Mouse (Mus musculus) hindbrain, embryonic 10.5 days (tissue): ENCODE measurements around the gene Mob1a. TPM values are rescaled to one million over a fixed set of nuclear protein-coding genes. Genes with fewer than 3 reads are reported as not detected.
"Not testable (repeated sequence)": the region's sequence is repeated elsewhere in the genome, so short reads cannot be mapped to it uniquely, and the experiment has no call there.

Source experiments
- DNase-seq: peaks from one replicate; pipeline ENCODE4 v3.0.0-alpha.2; 2017; ENCODE audit warnings: low spot score
- H3K27ac ChIP-seq: fragments of 300-500 bp; sonication (generic); 2 replicates; pipeline ENCODE4 v1.5.1; 2016; ENCODE audit warnings: mild to moderate bottlenecking, moderate library complexity
- H3K27me3 ChIP-seq: fragments of 300-500 bp; sonication (generic); 2 replicates; pipeline ENCODE4 v1.6.1; 2016; ENCODE audit warnings: mild to moderate bottlenecking; ENCODE audit not compliant: poor library complexity, insufficient read depth, severe bottlenecking
- H3K36me3 ChIP-seq: fragments of 300-500 bp; sonication (generic); 2 replicates; pipeline ENCODE4 v1.6.1; 2016; ENCODE audit warnings: mild to moderate bottlenecking, moderate library complexity
- H3K4me1 ChIP-seq: fragments of 300-500 bp; sonication (generic); replicated peaks from 2 replicates; pipeline ENCODE4 v1.6.1; 2016; ENCODE audit warnings: mild to moderate bottlenecking
- H3K4me3 ChIP-seq: fragments of 300-500 bp; sonication (generic); 2 replicates; pipeline ENCODE4 v1.5.1; 2016; ENCODE audit warnings: mild to moderate bottlenecking, moderate library complexity
- H3K9me3 ChIP-seq: fragments of 300-500 bp; sonication (generic); 2 replicates; pipeline ENCODE4 v1.6.1; 2016; ENCODE audit warnings: mild to moderate bottlenecking, moderate library complexity
- WGBS: fragments of 180-500 bp; shearing (Covaris S2); methylation state at CpG from one replicate; pipeline ENCODE4 v1.1.7; 2016; 5-methylcytosine and 5-hydroxymethylcytosine counted together
- polyA plus RNA-seq: library from polyadenylated mRNA; unstranded; fragments of >200 nt; fragmentation: Nextera tagmentation; extraction: Ambion mirVana; gene quantifications from 2 replicates; pipeline ENCODE4 v1.2.1, GENCODE M21; 2016

Mob1a gene
- polyA plus RNA-seq, 1 experiment from 2014 or later, result 50.1 TPM

GRCm38 (mm10) chr6:83316022-83316421, 9.8 kb upstream of the Mob1a start:
- Histone ChIP-seq H3K27ac (no peak overlapping the region), H3K4me3 (peak overlapping the region; percentile 90)
- WGBS, result 12% methylated on average over 10 of the region's 10 CpGs

GRCm38 (mm10) chr6:83317108-83317741, 8.6 kb upstream of the Mob1a start:
- Histone ChIP-seq H3K4me3 (peak overlapping the region; percentile 90), H3K27ac (peak overlapping the region; percentile 95), H3K36me3 (peaks cover 18% of the 10 kb centered on the region), H3K9me3 (no peaks in the 10 kb centered on the region), H3K4me1 (peaks cover 16% of the 10 kb centered on the region), H3K27me3 (no peaks in the 10 kb centered on the region)
- DNase-seq, result peak; percentile 90
- under 1% methylated on average over 52 of the region's 52 CpGs for WGBS

More at GRCm38 (mm10) chr6:83316022-83316421, 9.8 kb upstream of the Mob1a start:
- Histone ChIP-seq H3K27me3 (no peaks in the 10 kb centered on the region), H3K9me3 (no peaks in the 10 kb centered on the region), H3K36me3 (peaks cover 30% of the 10 kb centered on the region), H3K4me1 (peaks cover 16% of the 10 kb centered on the region)
- peak; percentile 54 for DNase-seq

DNA sequence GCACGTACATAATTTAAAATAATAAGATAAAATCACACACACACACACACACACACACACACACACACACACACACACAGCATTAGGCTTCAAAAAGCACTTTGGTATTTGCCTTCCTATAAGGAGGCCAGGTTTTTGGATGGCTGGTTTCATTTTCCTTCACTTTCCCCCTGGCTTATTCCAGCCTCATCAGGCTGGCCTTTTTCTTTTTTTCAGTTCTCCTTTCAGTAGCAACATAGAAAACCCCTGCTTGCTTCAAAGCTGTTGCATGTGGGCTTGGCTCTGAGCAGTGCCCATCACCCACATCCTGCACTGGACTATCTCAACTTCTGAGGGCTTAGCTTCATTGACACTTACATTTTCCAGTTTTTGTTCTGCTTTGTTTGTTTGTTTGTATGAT, 3.9 kb upstream of the Mob1a start:
- WGBS, result 76% methylated on average over 1 of the region's 1 CpGs
- Histone ChIP-seq H3K27me3 (no peaks in the 10 kb centered on the region), H3K4me1 (peaks cover 14% of the 10 kb centered on the region), H3K4me3 (no peak overlapping the region), H3K36me3 (no peaks in the 10 kb centered on the region), H3K27ac (no peak overlapping the region), H3K9me3 (no peaks in the 10 kb centered on the region)
- DNase-seq, result no peak

DNA sequence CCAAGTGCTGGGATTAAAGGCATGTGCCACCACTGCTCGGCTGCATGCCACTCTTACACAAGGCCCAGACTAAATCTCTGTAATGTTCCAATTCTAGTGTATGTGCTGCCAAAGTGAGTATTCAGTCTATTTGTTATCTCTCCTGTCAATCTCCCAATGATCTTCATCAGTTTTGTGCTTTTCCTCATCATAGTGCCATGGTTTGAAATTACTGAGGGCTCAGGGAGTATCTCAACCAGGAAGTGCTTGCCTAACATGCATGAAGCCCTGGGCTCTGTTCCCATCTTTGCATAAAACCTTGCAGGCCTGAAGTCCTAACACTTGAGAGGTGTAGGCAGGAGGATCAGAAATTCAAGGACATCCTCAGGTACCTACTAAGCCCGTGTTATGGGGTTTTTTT, 3.0 kb upstream of the Mob1a start:
- H3K27me3 ChIP-seq, result no peaks in the 10 kb centered on the region
- H3K9me3 ChIP-seq, result no peaks in the 10 kb centered on the region
- WGBS, result 74% methylated on average over 2 of the region's 2 CpGs
- H3K36me3 ChIP-seq, result no peaks in the 10 kb centered on the region
- H3K27ac ChIP-seq, result no peak overlapping the region
- DNase-seq, result no peak
- no peak overlapping the region for H3K4me3 ChIP-seq
- H3K4me1 ChIP-seq, result peaks cover 19% of the 10 kb centered on the region

DNA sequence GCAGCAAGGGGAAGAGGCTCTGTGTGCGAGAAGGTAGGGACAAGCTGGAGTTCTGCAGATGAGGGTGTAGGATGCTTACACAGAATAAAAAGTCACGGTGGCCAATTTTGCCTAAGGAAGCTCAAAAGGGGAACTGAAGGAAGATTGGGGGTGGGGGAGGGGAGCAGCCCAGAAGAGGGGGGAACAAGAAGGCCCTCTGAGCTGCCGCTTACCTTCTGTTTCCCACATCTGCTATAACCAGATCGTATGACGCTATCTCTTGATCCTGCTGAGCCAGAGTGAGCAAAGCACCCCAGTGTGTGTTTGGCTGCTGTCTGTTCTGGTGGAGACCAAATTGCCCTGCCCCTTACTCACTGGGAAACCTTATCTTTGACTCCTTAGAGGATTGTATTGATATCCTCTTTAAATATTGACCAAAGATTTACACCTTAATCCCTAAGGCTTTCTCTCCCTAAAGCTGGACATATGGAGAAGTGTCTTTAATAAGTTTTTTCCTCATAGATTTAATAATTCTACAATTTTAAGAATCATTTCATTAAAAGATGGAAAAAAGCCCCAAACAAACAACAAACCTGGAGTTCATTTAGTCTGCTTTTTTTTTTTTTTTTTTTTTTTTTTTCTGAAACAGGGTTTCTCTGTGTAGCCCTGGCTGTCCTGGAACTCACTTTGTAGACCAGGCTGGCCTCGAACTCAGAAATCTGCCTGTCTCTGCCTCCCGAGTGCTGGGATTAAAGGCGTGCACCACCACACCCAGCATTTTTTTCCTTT, 2.0 kb upstream of the Mob1a start:
- Histone ChIP-seq H3K27me3 (no peaks in the 10 kb centered on the region), H3K27ac (no peak overlapping the region), H3K9me3 (no peaks in the 10 kb centered on the region), H3K4me1 (peaks cover 19% of the 10 kb centered on the region), H3K36me3 (peaks cover 6% of the 10 kb centered on the region), H3K4me3 (no peak overlapping the region)
- DNase-seq, result no peak
- 67% methylated on average over 8 of the region's 8 CpGs for whole genome bisulfite sequencing

DNA sequence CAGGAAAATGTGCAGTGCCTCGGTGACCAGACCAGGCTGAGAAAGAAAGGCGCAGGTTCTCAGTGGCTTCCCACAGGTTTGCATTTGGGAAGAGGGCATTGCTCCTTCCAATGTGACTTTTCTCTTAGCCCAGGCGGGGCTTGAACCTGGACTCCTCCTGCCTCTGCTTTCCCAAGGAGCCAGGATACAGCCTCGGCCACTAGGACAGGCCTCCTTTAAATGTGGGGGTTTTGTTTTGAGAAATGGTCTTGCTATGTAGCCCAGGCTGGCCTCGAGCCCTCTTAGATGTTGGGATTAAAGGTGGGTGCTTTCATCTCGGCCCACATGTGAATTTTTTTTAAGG, 549 bp downstream of the Mob1a start:
- peaks cover 19% of the 10 kb centered on the region for H3K4me1 ChIP-seq
- H3K9me3 ChIP-seq, result no peaks in the 10 kb centered on the region
- peak overlapping the region; percentile 98 for H3K27ac ChIP-seq
- peak overlapping the region; percentile 88 for H3K4me3 ChIP-seq
- DNase-seq, result no peak
- 10% methylated on average over 6 of the region's 6 CpGs for WGBS
- peaks cover 30% of the 10 kb centered on the region for H3K36me3 ChIP-seq
- no peaks in the 10 kb centered on the region for H3K27me3 ChIP-seq

DNA sequence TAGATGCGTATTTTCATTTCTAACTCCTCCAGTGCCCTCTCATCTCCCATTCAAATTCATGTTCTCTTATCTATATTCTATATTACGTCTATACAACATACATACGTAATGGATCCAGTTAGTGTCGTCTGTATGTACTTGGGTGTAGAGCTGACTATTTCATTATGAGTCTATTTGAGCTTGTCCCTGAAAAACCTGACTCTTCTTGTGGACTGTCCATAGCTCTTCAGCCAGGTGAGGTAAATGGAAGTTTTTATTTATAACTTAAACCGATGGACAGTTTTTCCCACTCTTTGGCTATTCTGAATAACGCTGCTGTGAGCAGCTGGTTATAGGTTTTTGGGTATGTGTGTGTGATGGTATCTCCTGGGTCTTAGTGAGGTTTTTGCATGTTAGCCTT, 945 bp downstream of the Mob1a start:
- Histone ChIP-seq H3K27ac (no peak overlapping the region; the same call in 1 of the 2 replicates), H3K9me3 (no peaks in the 10 kb centered on the region), H3K4me3 (peak overlapping the region; percentile 88), H3K36me3 (peaks cover 34% of the 10 kb centered on the region), H3K4me1 (peaks cover 19% of the 10 kb centered on the region), H3K27me3 (no peaks in the 10 kb centered on the region)
- DNase-seq, result no peak
- 77% methylated on average over 6 of the region's 6 CpGs for WGBS

DNA sequence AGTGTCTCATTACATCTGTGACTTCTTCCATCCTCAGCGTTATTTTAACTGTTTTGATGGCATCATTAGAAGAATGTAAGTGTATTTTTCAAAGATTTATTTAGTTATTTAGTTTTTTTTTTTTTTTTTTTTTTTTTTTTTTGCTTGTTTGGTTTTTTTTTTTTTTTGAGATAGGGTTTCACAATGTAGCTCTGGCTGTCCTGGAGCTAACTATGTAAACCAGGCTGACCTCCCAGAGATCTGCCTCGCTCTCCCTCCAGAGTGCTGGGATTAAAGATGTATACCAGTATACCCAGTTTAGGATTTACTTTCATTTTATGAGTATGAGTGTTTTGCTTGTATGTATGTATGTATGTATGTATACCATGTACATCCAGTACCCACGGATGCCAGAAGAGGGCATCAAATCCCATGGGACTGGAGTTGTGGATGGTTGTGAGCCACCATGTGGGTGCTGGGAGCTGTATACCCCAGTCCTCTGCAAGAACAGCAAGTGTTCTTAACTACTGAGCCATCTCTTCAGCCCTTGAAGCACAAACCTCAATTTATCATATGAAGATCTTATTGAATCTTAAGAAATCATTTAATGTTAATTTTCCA, 1.9 kb downstream of the Mob1a start:
- Histone ChIP-seq H3K4me3 (no peak overlapping the region), H3K36me3 (peaks cover 44% of the 10 kb centered on the region), H3K27ac (no peak overlapping the region), H3K27me3 (no peaks in the 10 kb centered on the region), H3K4me1 (peaks cover 19% of the 10 kb centered on the region), H3K9me3 (no peaks in the 10 kb centered on the region)
- no peak for DNase-seq
- 88% methylated on average over 3 of the region's 3 CpGs for WGBS

DNA sequence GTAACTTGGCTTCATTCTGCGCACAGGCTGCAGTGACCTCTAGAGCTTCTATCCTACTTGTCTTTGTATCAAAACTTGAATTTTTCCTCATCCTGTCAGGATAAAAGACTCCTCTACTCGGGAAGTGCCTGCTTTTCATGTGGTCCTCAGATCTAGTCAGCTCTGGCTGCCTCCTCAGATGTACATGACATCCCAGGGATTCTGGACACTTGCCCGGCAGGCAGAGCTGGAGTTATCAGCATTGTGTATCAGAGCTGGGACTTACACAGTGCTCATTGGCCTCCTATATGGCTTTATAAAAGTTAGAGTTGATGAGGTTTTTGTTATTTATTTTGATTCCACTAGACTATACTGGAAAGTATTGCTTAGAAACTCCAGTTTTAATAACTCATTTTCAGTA, 15.6 kb downstream of the Mob1a start:
- no peak for DNase-seq
- 92% methylated on average over 3 of the region's 3 CpGs for WGBS
- H3K4me1 ChIP-seq, result no peaks in the 10 kb centered on the region
- no peak overlapping the region for H3K27ac ChIP-seq
- H3K9me3 ChIP-seq, result no peaks in the 10 kb centered on the region
- H3K4me3 ChIP-seq, result no peak overlapping the region
- H3K27me3 ChIP-seq, result no peaks in the 10 kb centered on the region
- H3K36me3 ChIP-seq, result peaks cover 78% of the 10 kb centered on the region

DNA sequence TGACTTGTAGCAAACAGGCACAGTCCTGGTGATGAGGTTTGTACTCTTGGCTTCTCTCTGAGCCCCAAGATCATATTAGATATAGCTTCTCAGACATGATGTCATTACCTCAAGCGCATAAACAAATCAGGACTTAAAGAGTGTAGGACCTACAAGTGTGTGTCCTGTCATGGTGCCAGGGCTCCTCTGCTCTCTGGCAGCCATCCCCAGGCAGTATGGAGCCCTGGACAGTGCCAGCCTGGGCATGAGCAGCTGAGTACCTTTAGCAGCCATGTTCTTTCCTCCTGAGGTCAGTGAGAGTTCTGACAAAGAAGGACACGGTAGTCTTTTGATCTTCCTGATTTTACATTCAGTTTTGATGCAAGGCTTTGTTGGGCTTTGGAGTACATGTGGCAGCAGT, 17.1 kb downstream of the Mob1a start:
- H3K4me3 ChIP-seq, result no peak overlapping the region
- H3K27ac ChIP-seq, result no peak overlapping the region
- peaks cover 66% of the 10 kb centered on the region for H3K36me3 ChIP-seq
- no peaks in the 10 kb centered on the region for H3K4me1 ChIP-seq
- no peak for DNase-seq
- H3K9me3 ChIP-seq, result no peaks in the 10 kb centered on the region
- WGBS, result 90% methylated on average over 2 of the region's 2 CpGs
- H3K27me3 ChIP-seq, result no peaks in the 10 kb centered on the region

DNA sequence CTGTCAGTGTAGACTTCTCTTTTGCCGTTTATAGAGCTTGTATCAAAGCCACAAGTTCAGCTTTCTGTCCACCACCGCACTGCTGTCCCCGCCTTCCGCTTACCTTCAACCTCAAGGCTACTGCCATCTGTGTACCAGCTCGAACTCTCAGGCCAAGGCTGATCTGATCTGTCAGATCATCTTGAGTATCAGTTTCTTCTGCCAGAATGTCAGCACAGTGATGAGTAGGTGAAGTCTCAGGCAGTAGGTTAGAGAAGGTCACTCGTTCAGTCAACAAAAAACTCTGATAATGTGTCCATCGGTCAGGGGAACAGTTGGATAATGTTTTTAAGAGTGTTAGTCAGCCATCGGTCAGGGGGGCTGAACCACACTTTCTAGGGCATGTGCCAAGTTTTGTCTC, 19.5 kb downstream of the Mob1a start:
- peaks cover 43% of the 10 kb centered on the region for H3K36me3 ChIP-seq
- not testable (repeated sequence) for H3K27me3 ChIP-seq, H3K4me3 ChIP-seq, H3K9me3 ChIP-seq, DNase-seq, H3K27ac ChIP-seq
- 95% methylated on average over 8 of the region's 8 CpGs for WGBS
- H3K4me1 ChIP-seq, result peaks cover 17% of the 10 kb centered on the region

DNA sequence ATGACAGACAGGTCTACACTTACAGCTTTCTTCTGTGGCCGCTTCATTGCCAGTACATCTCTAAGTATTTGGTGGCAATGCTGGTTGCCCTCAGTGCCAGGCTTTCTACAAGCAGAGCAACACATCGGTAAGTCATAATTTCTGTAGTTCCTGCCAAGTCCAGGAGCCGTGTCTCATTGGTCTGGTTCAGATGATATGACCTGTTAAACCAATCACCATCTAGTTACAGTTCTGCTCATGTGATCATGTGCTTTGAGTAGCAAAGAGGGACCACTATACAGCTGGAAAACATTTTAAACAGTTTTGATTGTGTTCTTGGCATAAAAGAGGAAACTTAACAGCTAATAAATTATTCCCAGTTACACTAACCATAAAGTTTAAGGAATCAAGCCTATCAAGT, 22.1 kb downstream of the Mob1a start:
- no peaks in the 10 kb centered on the region for H3K9me3 ChIP-seq
- peaks cover 35% of the 10 kb centered on the region for H3K36me3 ChIP-seq
- peaks cover 24% of the 10 kb centered on the region for H3K4me1 ChIP-seq
- no peak overlapping the region for H3K27ac ChIP-seq
- no peak overlapping the region for H3K4me3 ChIP-seq
- DNase-seq, result no peak
- H3K27me3 ChIP-seq, result no peaks in the 10 kb centered on the region
- WGBS, result 94% methylated on average over 3 of the region's 3 CpGs

DNA sequence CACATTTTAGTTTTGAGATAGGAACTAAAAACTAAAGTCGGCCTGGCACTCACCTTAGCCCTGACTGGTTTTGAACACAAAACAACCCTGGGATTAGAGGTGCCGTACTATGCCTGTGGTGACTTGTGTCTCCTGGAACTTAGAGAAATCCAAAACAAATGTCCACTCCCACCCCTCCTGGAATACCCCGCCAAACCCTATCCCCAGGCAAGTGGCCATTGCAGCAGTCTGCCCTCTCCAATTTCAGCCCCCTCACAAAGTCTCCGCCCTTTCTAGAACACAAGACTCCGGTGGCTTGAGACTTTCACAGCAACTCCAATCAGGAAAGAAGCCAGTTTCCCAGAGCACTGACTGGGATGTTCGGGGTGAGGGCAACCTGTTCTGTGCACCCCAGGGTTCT, 23.1 kb downstream of the Mob1a start, which contains the start of gene Bola3:
TSS of gene Bola3 (plus strand) at position 275 of the 400 bp plus-strand sequence.
- peaks cover 38% of the 10 kb centered on the region for H3K36me3 ChIP-seq
- H3K27ac ChIP-seq, result peak within 1 kb of the TSS; percentile 97
- H3K4me1 ChIP-seq, result peaks cover 24% of the 10 kb centered on the region
- WGBS, result 31% methylated on average over 6 of the region's 6 CpGs
- H3K9me3 ChIP-seq, result no peaks in the 10 kb centered on the region
- no peak for DNase-seq
- peak within 1 kb of the TSS; percentile 92 for H3K4me3 ChIP-seq
- H3K27me3 ChIP-seq, result no peaks in the 10 kb centered on the region
